Mouse (Mus musculus) heart, adult 2 months (tissue): ENCODE data around the gene Gm21970.

Experiments used
- CTCF ChIP-seq: fragments of 200-600 bp; IDR thresholded peaks from 2 replicates; pipeline ENCODE4 v1.8.1; 2022; ENCODE audit warnings: antibody characterized with exemption, mild to moderate bottlenecking, moderate library complexity
- POLR2A ChIP-seq: fragments of 200-500 bp; IDR thresholded peaks from 2 replicates; pipeline ENCODE4 v1.6.1; 2011; ENCODE audit warnings: mild to moderate bottlenecking, low read depth, low read length, control low read depth; ENCODE audit not compliant: insufficient read depth

GRCm38 (mm10) chr16:91434119-91434518 is 42.6 kb downstream of the Gm21970 start:
- no peak for TF ChIP-seq CTCF
- TF ChIP-seq POLR2A: no peak
